Mouse (Mus musculus): ENCODE results near the gene Otos.

Gene Otos

DNA sequence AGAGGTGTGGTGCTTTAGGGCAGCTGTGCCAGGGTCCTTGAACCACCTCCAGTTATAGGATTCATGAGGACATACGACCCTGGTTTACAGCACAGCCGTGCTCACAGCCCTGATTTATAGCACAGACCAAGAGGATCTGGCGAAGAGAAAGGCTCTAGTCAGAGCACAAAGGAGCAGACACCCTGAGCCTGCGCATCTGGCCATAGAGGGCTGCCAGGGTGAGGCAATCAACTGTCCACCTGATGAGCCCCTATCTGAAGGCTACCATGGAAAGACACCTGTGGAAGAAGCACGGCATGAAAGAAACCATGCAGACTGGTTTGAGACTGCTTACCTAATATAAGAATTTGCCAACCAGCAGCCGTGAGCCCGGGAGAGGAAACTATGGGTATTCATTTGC, 2.0 kb downstream of the Otos start:
- no peak for DNase-seq

DNA sequence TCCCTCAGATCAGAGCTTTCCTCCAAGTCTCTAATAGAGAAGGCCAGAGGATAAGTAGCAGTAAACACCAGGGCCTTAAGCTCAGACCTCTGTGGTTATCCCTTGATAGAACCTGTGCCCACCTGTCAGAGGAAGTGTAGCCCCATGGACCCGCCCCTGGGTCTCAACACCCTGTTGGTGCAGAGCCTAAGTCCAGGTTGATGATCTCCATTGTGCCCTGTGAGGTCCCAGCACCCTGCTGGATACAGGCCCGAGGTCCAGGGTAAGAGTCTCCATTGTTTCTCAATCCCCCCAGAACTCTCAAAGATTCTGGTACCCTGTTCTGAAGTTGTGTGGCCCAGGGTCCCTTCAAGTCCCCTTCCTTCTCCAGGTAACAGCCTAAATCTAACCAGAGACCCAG, 2.5 kb downstream of the Otos start:
- DNase-seq: no peak

DNA sequence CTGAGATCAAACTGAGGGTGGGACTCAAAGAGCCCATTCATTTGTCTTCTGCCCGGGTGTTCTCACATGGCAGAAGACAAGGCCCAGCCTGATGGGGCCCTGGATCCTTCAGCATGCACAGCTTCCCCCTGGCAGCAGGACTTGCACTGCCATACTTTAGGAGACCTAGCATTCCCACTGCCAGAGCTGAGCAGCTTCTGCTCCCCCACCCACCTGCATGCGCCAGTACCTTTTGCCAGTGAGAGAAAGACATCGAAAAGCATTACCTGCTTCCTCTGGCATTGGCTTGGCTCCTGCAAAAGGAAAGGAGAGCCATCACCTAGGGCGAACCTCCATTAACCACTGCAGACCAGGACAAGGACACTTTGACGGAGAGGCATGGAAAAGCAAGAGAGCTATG, 3.7 kb downstream of the Otos start:
- DNase-seq: no peak

DNA sequence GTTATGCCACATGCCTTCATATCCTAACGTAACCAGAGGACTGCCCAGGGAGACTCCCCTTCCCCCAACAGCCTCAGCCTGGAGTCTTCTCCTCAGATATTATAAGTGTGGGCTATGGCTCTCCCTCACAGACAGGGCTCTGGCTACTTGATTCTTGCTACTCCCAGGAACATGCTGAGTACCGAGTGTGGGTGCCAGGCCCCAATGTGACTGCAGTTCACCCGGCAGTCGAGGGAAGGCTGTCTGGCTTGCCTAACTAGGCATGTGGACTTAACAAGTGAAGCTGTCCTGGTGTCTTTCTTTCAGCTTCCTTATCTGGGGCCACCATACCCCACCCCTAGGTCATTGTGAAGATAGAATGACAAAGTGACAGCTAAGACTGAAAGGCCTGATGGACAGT, 5.0 kb downstream of the Otos start:
- no peak for DNase-seq

DNA sequence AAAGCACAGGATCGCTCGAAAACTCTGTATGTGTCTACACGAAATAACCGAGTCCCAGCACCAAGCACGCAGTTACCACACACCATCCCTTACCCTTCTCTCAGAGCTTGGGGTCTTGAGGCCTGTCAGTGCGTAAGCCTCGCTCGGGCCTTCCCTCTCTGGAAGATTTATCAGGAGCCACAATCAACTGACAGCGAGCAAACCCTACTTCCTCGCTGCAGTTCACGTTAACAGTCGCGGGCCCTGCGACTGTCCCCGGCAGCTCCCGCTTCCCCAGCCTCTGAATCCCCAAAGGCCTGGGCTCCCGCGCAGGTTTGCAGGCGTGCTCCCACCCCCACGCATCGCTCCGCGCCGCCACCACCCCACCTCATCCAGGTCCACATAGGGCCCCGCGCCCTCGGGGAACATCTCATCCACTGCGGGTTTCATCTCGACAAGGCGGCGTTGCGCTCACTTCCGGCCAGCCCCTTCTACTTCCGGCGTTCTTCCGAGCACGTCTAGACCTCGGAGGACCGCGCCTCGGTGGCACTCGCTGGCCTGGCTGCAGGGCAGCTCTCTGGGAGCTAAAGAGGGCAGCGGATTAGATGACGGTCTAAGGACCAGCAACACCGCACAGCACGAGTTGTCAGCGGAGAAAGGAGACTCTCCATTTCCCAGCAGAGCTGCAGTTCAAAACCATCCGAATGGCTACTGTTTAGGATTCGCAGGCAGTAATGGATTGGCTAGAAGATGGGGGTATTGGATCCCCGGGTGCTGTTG, 6.9 kb downstream of the Otos start, which contains the start of gene Cops9:
Gene Cops9, minus strand, starts transcription at position 472 of the 759 bp plus-strand sequence.
- peak; percentile 91 to 95 for DNase-seq

DNA sequence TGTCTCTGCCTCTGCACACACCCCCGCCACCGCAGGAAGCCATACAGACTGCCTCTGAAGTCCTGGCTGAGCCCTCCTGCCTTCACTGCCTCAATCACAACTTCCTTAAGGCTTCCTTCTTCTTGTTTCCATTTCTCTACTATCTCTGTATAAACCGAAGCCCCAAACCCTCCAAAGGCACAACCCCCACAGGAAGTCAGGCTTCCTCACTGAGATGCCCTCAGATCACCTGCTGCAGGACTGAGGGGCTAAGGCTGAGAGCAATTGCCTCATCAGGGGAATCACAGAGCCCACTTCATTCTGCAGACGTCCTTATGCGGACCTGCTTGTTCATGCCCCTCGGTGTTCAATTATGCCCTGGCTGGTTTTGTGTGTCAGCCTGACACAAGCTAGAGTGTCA, 8.2 kb downstream of the Otos start:
- DNase-seq: no peak

DNA sequence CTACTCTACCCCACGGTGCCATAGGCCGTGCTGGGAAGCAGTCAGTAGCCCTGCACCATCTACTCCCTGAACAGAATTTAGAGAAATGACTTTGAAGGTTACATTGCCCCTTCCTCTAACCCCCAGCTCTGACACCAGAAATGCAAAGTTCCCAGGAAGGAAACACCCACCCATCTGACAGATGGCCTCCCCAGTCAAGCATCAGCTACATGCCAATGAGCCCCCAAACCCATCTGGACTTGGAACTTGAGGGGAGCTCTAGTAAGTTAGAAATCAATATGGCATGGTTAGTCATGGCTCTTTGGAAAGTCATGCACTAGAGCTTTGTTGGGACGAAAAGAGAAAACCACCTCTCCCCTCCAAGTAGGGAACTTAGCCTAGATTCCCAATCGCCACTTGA, 9.9 kb downstream of the Otos start:
- DNase-seq: no peak

DNA sequence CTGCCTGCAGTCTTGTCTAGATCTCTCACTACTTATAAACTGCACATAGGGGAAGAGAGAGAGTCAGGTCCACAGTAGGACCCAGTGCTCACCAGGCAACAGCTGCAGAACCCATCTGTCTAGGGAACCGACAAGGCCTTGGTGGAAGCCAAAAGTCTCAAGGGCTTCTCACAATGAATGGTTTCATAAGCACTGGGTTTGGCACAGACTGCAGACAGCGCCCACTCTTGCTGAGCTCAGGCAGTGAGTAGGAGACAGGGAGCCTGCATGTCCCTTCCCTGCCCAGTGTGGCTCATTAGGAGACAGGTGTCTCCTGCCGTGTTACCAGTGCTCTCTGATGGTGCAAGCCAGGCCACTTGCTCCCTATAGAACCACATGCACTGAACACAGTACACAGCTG, 10.5 kb downstream of the Otos start:
- DNase-seq: no peak

DNA sequence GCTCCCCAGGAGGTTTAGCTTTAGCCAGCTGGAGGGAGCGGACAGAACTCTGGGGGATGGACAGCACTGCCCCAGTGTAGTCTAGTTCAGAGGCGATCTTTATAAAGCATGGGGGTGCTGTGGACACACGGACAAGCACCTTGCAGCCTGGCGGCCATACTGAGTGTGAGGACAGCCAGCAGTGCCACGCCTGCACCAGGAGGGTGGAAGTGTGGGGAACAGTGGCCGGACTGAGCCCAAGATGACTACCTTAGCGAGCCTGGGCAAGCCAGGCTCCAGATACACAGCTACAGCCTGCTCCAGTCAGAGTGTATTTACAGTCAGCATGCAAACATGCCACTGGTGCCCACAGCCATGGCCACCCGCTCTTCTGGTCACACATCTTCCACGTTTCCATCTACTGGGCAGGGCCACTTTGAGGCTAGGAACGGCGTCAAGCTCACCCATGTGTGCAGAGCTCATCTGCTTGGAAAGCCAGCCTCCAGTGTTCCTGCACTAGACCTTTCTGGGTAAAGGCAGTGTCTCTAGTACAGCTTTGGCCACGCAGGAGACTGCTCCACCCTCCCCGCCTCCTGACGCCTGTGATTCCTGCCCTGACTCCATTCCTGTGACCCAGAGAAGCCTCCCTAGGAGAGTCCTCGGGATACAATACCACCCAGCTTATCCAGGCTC, 11.0 kb downstream of the Otos start:
- no peak for DNase-seq

DNA sequence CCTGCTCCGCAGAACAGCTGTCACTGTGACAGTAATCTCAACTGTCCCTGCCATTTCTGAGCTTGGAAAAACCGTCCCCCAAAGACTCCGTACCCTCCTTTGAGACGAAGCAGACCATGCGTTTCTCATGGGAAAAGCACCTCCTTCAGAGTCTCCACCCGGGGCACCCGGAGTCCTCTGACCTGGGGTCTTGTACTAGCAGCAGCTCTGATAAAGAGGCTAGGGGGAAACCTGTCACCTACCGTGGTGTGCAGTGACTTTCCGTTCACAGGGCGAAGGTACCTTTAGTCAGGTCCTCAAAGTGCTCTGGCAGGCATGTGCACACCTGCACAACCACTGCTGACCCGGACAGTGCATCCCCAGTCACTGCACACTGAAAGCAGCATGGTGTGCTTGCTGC, 12.0 kb downstream of the Otos start:
- no peak for DNase-seq

DNA sequence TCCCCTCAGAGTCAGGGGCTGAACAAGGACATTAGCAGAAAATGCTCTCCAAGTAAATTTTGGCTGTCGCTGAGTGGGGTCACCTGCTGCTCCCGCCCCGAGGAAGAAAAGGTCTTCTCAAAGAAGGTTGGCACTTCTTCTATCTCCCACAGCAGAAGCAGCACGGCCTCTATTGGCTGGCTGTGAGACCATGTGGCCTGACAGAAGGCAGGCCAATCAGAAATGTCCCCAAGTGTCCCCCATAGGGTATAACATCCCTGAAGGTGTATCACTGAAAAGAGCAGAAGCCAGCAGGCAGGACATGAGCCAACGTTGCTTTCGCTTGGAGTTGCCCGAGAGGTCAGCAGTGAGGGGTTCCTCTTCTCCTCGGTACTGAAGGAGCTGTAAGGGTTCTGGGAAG, 12.6 kb downstream of the Otos start:
- no peak for DNase-seq

DNA sequence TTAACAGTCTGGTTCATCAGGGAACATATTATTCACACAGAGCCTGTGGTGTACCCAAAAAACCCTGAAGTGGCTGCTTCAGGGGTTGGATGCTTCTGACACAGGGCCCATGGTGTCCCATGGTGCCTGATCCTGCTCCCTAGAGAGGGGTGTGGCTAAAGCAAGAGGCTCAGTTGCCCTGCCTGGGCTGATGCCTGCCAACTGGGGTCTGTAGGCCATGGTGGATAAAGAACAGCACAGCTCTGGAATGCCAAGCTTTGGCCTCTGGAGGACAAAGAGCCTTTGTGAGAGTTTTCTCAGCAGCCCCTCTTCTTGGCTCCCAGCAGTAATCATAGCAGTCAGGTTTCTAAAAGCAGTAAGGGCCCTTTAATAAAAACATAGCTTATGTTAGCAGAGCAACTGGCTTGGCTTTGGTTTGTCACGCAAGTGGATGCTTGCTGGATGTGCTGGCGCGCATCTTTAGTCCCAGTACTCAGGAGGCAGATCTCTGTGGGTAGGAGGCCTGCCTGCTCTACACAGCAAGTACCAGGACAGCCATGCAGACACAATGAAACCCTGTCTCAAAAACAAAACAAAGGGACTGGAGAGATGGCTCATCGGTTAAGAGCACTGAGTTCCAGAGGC, 13.6 kb downstream of the Otos start:
- no peak for DNase-seq

DNA sequence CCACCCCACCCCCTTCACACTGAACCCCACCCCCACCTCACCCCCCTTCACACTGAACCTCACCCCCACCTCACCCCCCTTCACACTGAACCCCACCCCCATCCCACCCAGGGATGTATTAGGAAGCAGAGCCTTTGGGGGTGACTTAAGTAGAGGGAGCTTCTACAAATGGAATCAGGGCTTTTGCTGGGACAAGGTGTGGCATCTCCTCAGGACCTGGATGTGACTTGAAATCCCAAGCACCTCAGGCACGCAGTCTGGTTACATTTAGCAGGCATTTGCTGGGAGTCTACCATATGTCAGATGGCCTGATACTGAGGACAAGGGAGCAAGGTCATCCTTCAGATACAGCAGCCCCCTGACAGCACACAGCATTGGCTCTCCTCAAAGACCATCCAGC, 14.1 kb downstream of the Otos start:
- no peak for DNase-seq

DNA sequence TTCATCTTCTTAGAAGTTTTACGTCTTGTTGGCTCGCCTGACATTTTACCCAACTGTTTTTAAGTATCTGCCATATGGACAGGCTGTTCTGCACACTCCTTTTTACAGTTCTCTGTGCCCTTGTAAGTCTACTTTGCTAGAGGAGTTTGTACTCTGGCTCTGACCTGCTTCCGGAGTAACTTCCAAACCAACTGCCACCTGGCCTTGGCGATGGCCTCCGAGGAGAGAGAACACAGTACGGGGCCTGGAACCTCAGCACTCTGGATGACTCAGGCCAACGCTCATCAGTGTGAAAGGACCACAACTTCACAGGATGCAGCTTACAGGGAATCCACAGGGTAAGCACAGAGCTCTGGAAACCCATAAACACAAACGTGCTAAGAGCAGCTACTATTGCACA, 14.9 kb downstream of the Otos start:
- no peak for DNase-seq

DNA sequence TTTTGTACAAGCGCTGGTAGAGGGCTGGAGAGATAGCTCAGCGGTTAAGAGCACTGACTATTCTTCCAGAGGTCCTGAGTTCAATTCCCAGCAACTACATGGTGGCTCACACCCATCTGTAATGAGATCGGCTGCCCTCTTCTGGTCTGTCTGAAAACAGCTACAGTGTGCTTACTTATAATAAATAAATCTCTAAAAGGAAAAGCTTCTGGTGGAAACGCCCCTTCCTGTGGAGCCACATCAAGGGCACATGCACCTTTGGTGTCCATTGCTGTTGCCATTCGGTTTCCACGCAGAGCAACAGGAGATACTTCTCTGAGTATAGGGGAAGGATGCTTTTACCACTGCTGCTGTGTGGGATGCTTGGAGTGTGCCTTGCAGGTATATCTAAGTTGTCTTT, 15.7 kb downstream of the Otos start:
- no peak for DNase-seq

DNA sequence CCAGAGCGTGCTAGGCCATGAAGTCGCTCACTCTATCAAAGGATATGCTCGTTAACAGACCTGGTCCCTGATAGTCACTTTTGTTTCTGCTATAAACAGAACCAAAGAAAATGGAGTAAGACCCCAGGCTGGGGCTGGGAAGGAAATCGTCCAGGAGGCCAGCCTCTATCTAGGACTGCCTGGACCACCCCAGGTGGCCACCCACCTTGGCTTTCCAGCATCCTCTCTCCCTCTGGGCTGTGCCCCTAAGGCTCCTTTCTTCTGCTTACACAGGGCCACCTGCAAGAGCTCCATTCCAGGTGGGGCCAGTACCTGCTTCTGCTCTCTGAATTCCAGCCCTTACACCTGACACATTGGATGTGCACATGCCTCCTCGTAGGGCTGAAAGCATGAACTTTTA, 16.4 kb downstream of the Otos start:
- no peak for DNase-seq

DNA sequence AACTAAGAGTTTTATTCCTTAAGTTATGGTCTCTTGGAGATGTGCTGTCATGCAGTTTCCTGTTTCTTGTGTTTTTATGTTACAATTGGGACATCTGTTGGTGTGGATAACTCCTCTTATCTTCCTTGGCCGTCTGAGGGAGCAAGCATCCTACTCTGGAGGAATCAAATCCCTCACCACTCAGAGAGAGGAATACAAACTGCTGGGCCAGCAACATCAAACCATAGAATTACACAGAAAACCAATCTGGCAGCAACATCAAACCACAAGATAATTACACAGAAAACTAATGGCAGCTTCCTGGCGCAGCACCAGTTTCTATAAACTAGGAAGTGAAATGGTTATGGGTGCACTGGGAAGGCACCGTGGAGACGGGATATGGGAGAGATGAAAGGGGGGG, 20.4 kb downstream of the Otos start:
- DNase-seq: no peak

DNA sequence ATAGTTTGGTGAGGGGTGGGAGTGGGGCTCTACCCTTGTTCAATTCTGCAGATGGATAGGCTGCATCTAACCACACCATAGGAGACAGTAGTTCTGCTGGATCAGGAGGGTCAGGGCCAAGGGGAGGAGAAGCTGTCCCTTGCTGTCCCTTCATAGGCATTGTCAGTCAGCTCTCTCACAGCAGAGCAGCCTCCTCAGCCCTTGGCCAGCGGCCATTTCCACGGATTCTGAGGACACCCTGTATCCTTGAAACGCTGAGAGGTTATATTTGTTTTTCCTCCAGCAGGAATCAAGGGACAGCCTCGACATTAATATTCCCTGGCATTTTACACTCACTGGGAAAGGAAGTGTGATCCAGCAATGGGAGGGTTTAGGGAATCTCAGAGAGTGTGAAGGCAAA, 30.3 kb downstream of the Otos start:
- no peak for DNase-seq

DNA sequence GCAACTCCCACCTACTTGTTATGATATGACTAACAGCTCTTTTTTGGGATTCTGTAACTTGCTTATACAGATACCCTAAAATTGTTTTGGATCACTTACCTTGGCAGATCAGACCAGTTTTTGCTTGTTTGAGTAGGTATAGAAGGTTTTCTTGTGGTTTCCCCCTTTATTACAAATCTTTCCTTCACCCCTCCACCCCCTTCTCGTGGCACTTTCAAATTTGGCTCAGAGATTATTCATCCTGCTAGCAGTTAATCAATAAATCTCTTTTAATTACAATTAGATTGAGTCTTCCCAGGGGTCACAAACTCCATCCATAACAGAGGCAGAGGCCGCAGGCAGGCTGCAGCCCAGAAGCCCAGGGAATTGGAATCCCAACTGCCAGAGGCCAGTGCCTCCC, 31.2 kb downstream of the Otos start, which contains the start of gene Olfr12:
Gene Olfr12, plus strand, starts transcription at position 301 of the 400 bp plus-strand sequence.
- no peak for DNase-seq

DNA sequence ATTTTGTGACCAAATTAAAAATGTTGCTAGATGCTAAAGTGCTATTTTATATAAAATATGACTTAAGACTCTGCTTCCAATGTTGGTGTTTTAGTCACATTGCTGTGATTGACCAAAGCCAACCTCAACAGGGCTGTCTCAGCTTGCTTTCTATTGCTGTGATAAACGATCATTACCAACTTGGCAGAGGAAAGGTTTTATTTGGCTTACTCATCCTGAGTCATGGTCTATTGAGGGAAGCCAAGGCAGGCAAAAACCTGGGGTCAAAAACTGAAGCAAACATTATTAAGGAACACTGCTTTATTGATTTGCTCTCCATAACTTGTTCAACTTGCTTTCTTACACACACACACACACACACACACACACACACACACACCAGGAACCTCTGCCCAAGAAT, 32.6 kb downstream of the Otos start:
- no peak for DNase-seq

DNA sequence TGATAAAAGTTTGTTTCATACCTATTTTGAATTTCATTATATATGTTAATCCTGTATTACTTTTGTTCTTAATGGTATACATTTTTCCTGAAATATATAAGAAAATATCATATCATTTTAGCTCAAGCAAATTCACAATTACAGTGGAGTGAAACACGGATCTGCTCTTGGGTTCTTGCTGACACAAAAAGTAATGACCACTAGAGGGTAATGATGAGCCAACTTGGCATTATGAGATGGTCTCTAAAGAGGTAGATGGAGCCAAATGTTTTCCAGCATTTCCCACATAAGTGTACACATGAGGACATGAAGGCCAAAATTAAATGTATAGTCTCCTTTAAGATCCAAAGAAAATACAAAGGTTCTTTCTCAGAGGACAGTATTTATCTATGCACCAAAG, 34.1 kb downstream of the Otos start:
- peak in 1 of 2 experiments; percentile 25 for DNase-seq

DNA sequence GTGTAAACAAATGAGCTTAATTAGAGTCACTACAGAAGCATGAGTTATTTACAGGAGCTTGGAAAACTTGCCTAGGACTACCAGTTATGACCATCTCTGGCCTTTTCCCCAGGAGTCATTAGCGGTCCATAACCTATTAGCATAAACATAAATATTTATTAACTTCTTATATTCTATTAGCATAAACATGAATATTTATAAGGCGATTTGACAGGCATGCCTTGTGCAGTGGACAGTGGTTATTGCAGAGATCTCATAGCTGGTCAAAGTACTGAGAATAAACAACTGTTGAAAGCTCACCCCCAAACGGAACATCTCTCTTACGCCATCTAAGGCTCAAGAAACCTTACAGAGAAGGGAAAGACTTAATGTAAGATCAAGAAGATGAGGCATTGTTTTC, 35.5 kb downstream of the Otos start:
- DNase-seq: no peak

DNA sequence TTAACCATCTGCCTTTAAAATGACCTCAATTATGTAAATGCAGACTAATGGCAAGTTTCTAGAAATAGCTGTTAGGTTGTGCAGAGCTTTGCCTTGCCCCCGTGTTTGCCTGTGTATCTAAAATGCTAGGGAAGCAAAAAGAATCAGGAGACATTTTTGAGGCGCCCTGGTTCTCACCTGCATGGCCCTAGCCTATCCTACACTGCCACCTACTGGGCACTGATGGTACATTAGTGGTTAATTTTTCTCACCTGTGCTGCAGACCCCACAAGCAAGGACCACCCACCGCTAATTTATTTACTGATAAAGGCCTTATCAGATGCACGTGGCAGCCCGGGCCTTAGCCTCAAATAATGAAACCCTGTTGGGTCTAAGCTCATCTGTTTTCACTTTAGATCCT, 37.6 kb downstream of the Otos start:
- DNase-seq: peak; percentile 50 to 78

DNA sequence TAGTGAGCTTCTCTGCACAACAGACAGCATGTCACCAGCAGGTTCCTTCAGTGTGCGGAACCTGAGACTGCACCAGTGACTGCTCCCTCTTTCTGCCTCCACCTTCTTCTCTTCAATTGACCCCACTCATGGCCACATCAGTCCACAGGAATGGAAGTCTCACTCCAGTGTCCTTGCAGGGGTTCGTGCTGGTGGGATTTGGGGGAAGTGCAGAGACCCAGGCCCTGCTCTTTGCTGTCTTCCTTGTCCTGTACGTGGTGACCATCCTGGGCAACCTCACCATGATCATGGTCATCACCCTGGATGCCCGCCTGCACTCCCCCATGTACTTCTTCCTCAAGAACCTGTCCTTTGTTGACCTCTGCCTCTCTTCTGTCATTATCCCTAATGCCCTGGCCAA, 40.9 kb downstream of the Otos start:
- DNase-seq: no peak
